9 mouse cellular contexts compared by ENCODE assay signal in genomic region chr7:102417398-102417797, GRCm38 (mm10). TPM values are rescaled to one million over a fixed set of nuclear protein-coding genes. Genes with fewer than 3 reads are reported as not detected.
DNase-seq lines count a peak whose midpoint lies in the region; ATAC-seq and TF ChIP-seq lines count a peak whose summit lies in the region.
"Had no signal": no experiment of that assay in that cellular context is flagged by ENCODE, and none has a peak within 500 bp of the region (broad histone marks: within the 10 kb centered on the region; RNA-seq: fewer than 3 reads in every experiment).

No protein-coding gene starts in this region.

- no peak for TF ChIP-seq EP300 in ES-Bruce4 (IDR thresholded peaks at IDR 0.05; ENCODE audit: insufficient read depth, low read depth, low read length)
- no peak for TF ChIP-seq EP300 in liver, embryonic 14.5 days (IDR thresholded peaks at IDR 0.05; ENCODE audit: low read depth)

- H3K36me3 ChIP-seq in ES-Bruce4 (ENCODE audit: control insufficient read depth, insufficient read depth, low read length, poor library complexity, severe bottlenecking): no peaks in the 10 kb centered on the region
- no peaks in the 10 kb centered on the region for H3K36me3 ChIP-seq in heart, embryonic 16.5 days (ENCODE audit: control insufficient read depth, insufficient read depth)
- no peaks in the 10 kb centered on the region for H3K36me3 ChIP-seq in kidney, postnatal 0 days (ENCODE audit: insufficient read depth, low read length)
- H3K36me3 ChIP-seq in liver, embryonic 14.5 days (replicated peaks; ENCODE audit: control insufficient read depth, insufficient read depth, low read depth): no peaks in the 10 kb centered on the region
- no peaks in the 10 kb centered on the region for H3K36me3 ChIP-seq in neural tube, embryonic 13.5 days
- H3K36me3 ChIP-seq: lung, embryonic 15.5 days had no signal

- H3K4me1 ChIP-seq in ES-Bruce4 (ENCODE audit: control insufficient read depth, insufficient read depth, low read length): peaks cover 2% of the 10 kb centered on the region
- 0 out of 2 replicates have a peak, but pooled peaks cover 3% of the 10 kb centered on the region for H3K4me1 ChIP-seq in heart, embryonic 16.5 days (ENCODE audit: control insufficient read depth, insufficient read depth, low read length)
- H3K4me1 ChIP-seq in kidney, postnatal 0 days (replicated peaks; ENCODE audit: insufficient read depth, low read length): no peaks in the 10 kb centered on the region
- H3K4me1 ChIP-seq in liver, embryonic 14.5 days (replicated peaks; ENCODE audit: control insufficient read depth in 2 of 2, insufficient read depth in 2 of 2, low read length in 1 of 2): 0 out of 4 replicates have a peak, but pooled peaks cover 0 to 2% of the 10 kb centered on the region in 2 experiments
- no peaks in the 10 kb centered on the region for H3K4me1 ChIP-seq in neural tube, embryonic 13.5 days (replicated peaks)
- H3K4me1 ChIP-seq: lung, embryonic 15.5 days had no signal

- TF ChIP-seq POLR2A in ES-Bruce4 (IDR thresholded peaks at IDR 0.05; ENCODE audit: insufficient read depth, low read length): no peak

- H3K9me3 ChIP-seq in ES-Bruce4 (replicated peaks; ENCODE audit: control insufficient read depth, insufficient read depth, low read length, poor library complexity, severe bottlenecking): no peaks in the 10 kb centered on the region
- H3K9me3 ChIP-seq in heart, embryonic 16.5 days (replicated peaks; ENCODE audit: control insufficient read depth, low read length): no peaks in the 10 kb centered on the region
- no peaks in the 10 kb centered on the region for H3K9me3 ChIP-seq in kidney, postnatal 0 days (replicated peaks; ENCODE audit: low read length)
- H3K9me3 ChIP-seq in liver, embryonic 14.5 days (ENCODE audit: control insufficient read depth, low read length): no peaks in the 10 kb centered on the region
- H3K9me3 ChIP-seq in neural tube, embryonic 13.5 days: no peaks in the 10 kb centered on the region
- H3K9me3 ChIP-seq: lung, embryonic 15.5 days had no signal

- peak; percentile 81 for DNase-seq in embryo, embryonic 10.5 days (ENCODE audit: low spot score)
- peak; percentile 94 for DNase-seq in kidney, postnatal 0 days (ENCODE audit: low spot score)
- peak; percentile 49 to 61 (median 52) for DNase-seq in liver, embryonic 14.5 days (ENCODE audit: low read depth in 3 of 3, low spot score in 3 of 3)
- DNase-seq in yolk sac, embryonic 10.5 days (ENCODE audit: low spot score): no peak

- H3K4me2 ChIP-seq in heart, embryonic 16.5 days (ENCODE audit: low read depth, low read length): no peak overlapping the region
- H3K4me2 ChIP-seq in kidney, postnatal 0 days (ENCODE audit: low read length): no peak overlapping the region
- H3K4me2 ChIP-seq in liver, embryonic 14.5 days (ENCODE audit: low read depth): no peak overlapping the region
- H3K4me2 ChIP-seq in neural tube, embryonic 13.5 days: no peak overlapping the region
- H3K4me2 ChIP-seq: lung, embryonic 15.5 days had no signal

- no peak overlapping the region for H3K9ac ChIP-seq in ES-Bruce4 (ENCODE audit: low read depth, poor library complexity, severe bottlenecking)
- H3K9ac ChIP-seq in heart, embryonic 16.5 days (ENCODE audit: low read length): no peak overlapping the region
- H3K9ac ChIP-seq in kidney, postnatal 0 days (ENCODE audit: low read depth, low read length): no peak overlapping the region
- no peak overlapping the region for H3K9ac ChIP-seq in liver, embryonic 14.5 days (replicated peaks)
- H3K9ac ChIP-seq in neural tube, embryonic 13.5 days: no peak overlapping the region
- H3K9ac ChIP-seq: lung, embryonic 15.5 days had no signal

- WGBS in heart, embryonic 16.5 days: 2% methylated on average over 4 of the region's 4 CpGs
- 5% methylated on average over 4 of the region's 4 CpGs for WGBS in kidney, postnatal 0 days
- WGBS in liver, embryonic 14.5 days (ENCODE audit: insufficient replicate concordance): 3% methylated on average over 4 of the region's 4 CpGs
- 7% methylated on average over 4 of the region's 4 CpGs for WGBS in neural tube, embryonic 13.5 days

- no peak overlapping the region for H3K27ac ChIP-seq in ES-Bruce4 (ENCODE audit: insufficient read depth, low read length)
- no peak overlapping the region for H3K27ac ChIP-seq in heart, embryonic 16.5 days (ENCODE audit: low read length)
- no peak overlapping the region for H3K27ac ChIP-seq in kidney, postnatal 0 days
- H3K27ac ChIP-seq in liver, embryonic 14.5 days: no peak overlapping the region
- H3K27ac ChIP-seq in neural tube, embryonic 13.5 days (replicated peaks): no peak overlapping the region
- H3K27ac ChIP-seq: lung, embryonic 15.5 days had no signal

- H3K4me3 ChIP-seq in ES-Bruce4 (ENCODE audit: low read depth, low read length): no peak overlapping the region
- no peak overlapping the region for H3K4me3 ChIP-seq in heart, embryonic 16.5 days (ENCODE audit: low read length)
- no peak overlapping the region for H3K4me3 ChIP-seq in kidney, postnatal 0 days (replicated peaks; ENCODE audit: low read depth, low read length)
- no peak overlapping the region for H3K4me3 ChIP-seq in liver, embryonic 14.5 days (ENCODE audit: insufficient read depth in 1 of 2, low read depth in 2 of 2, low read length in 2 of 2)
- H3K4me3 ChIP-seq in neural tube, embryonic 13.5 days: no peak overlapping the region
- H3K4me3 ChIP-seq: lung, embryonic 15.5 days had no signal

- peak; percentile 77 for ATAC-seq in activated CD4-positive, CD25-positive, alpha-beta regulatory T cell, adult 4 months
- peak; percentile 65; the same call in 1 of the 2 replicates for ATAC-seq in heart, embryonic 16.5 days (replicated peaks; ENCODE audit: extremely low read depth, insufficient read depth, low FRiP score)
- peak; percentile 54; the same call in 1 of the 2 replicates for ATAC-seq in kidney, postnatal 0 days (replicated peaks; ENCODE audit: low FRiP score, low read depth)
- ATAC-seq in liver, embryonic 14.5 days (ENCODE audit: insufficient read depth): 0 out of 2 replicates have a peak, but pooled peaks have one; percentile 21
- peak; percentile 79 for ATAC-seq in neural tube, embryonic 13.5 days (ENCODE audit: low read depth)

- TF ChIP-seq CTCF in ES-Bruce4 (IDR thresholded peaks at IDR 0.05; ENCODE audit: low read depth, low read length): peak; percentile 41
- peak; percentile 95 for TF ChIP-seq CTCF in kidney, postnatal 0 days (IDR thresholded peaks at IDR 0.05; ENCODE audit: low read depth)
- TF ChIP-seq CTCF in liver, embryonic 14.5 days (IDR thresholded peaks at IDR 0.05; ENCODE audit: low read depth): peak; percentile 85

- no peaks in the 10 kb centered on the region; the same call in 1 of the 2 replicates for H3K27me3 ChIP-seq in ES-Bruce4 (ENCODE audit: control insufficient read depth, insufficient read depth, low read length, poor library complexity, severe bottlenecking)
- no peaks in the 10 kb centered on the region for H3K27me3 ChIP-seq in heart, embryonic 16.5 days (ENCODE audit: control insufficient read depth, insufficient read depth, low read length)
- H3K27me3 ChIP-seq in kidney, postnatal 0 days (ENCODE audit: insufficient read depth, low read length): no peaks in the 10 kb centered on the region
- H3K27me3 ChIP-seq in liver, embryonic 14.5 days (ENCODE audit: control insufficient read depth, insufficient read depth, low read length): no peaks in the 10 kb centered on the region
- H3K27me3 ChIP-seq in neural tube, embryonic 13.5 days: no peaks in the 10 kb centered on the region
- H3K27me3 ChIP-seq: lung, embryonic 15.5 days had no signal

RNA-seq across cellular contexts. Expression of gene Rrm1, which starts 24.1 kb away (rescaled TPM):
- 157 and 167 TPM in 2 replicates for polyA plus RNA-seq in ES-Bruce4 (2011; ENCODE audit: insufficient read depth, insufficient read length, low read depth, missing spikeins)
- 10 to 100 TPM; 82.6 to 87.8 TPM for polyA plus RNA-seq in activated CD4-positive, CD25-positive, alpha-beta regulatory T cell, adult 4 months (2017; shearing (Covaris generic))
- polyA plus RNA-seq in heart, embryonic 16.5 days (2015; fragmentation: Nextera tagmentation; extraction: Ambion mirVana): 131 and 138 TPM in 2 replicates
- polyA plus RNA-seq in kidney, postnatal 0 days (2015; fragmentation: Nextera tagmentation; extraction: Ambion mirVana): 52.0 and 70.6 TPM in 2 replicates
- 67.5 and 107 TPM in 2 replicates for polyA plus RNA-seq in liver, embryonic 14.5 days (2012; rRNA removed)
- 185 and 196 TPM in 2 replicates for polyA plus RNA-seq in liver, embryonic 14.5 days (2014; fragmentation: Nextera tagmentation; extraction: Ambion mirVana)
- polyA plus RNA-seq in neural tube, embryonic 13.5 days (2015; fragmentation: Nextera tagmentation; extraction: Ambion mirVana): 46.7 and 55.0 TPM in 2 replicates

Comparison
In these comparisons a context has a peak if more than half of its experiments do, and no peak if none do; other contexts are left out.
1. CTCF ChIP-seq: peak in every context shown above with its lines; median percentile 95 in kidney, postnatal 0 days; 85 in liver, embryonic 14.5 days; 41 in ES-Bruce4.
2. ATAC-seq: peak in every context shown above with its lines; median percentile 79 in neural tube, embryonic 13.5 days; 77 in activated CD4-positive, CD25-positive, alpha-beta regulatory T cell, adult 4 months; 65 in heart, embryonic 16.5 days; 54 in kidney, postnatal 0 days; 21 in liver, embryonic 14.5 days.